Mouse (Mus musculus): ENCODE data around the gene Myo3b.

DNA sequence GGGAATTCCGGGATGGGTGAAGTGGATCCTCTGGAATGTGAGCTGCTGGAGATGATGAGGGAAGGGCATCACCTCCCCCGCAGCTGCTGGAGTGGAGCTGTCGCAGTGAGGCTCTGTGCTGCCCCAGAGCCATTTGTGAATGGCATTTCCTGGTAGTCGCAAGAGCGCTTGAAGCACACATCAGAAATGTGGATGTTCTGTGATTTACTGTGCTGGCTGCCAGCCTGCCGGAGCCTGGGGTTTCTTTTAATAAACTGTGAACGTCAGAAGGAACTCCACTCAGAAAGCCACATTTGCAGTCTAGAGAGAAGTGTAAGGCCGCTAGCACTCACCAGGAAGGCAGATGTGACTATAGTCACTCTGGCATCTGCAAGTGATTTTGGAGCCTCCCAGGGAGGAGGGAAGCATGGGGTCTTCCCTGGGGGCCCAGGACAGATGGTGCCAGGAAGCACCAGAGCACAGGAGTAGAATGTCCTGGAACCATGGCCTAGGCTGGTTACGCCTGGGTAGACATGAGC lies 223.7 kb downstream of the Myo3b start:
- TF ChIP-seq EP300 (IDR thresholded peaks at IDR 0.05) (no peak), CTCF (IDR thresholded peaks at IDR 0.05) (no peak)

Data from lung, postnatal 0 days (tissue).